Mouse (Mus musculus): Measurements from ENCODE around the gene Sugp1. TPM values are rescaled to one million over a fixed set of nuclear protein-coding genes. Genes with fewer than 3 reads are reported as not detected.
"Not testable (repeated sequence)": the region's sequence is repeated elsewhere in the genome, so short reads cannot be mapped to it uniquely, and the experiment has no call there.

The Sugp1 gene
- polyA plus RNA-seq, 1 experiment from 2014 or later, result 37.0 TPM

DNA sequence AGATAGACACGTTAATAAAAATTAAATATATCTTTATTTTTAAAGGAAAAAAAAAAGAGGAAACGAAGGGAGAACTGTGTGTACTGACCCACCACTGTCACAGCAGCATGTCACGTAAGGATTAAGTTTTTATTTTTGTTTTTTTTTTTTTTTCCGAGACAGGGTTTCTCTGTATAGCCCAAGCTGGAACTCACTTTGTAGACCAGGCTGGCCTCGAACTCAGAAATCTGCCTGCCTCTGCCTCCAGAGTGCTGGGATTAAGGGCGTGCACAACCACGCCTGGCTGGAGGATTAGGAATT, 40.8 kb upstream of the Sugp1 start:
- Histone ChIP-seq H3K4me3 (ENCODE audit: low read length) (peak overlapping the region; percentile 37), H3K4me2 (ENCODE audit: low read depth, low read length) (peak overlapping the region; percentile 53; the same call in 1 of the 2 replicates), H3K27ac (ENCODE audit: low read length) (peak overlapping the region; percentile 79), H3K9ac (ENCODE audit: low read depth, low read length) (peak overlapping the region; percentile 62; the same call in 1 of the 2 replicates)
- H3K4me1 ChIP-seq (ENCODE audit: control insufficient read depth, insufficient read depth, low read length); H3K27me3 ChIP-seq (replicated peaks; ENCODE audit: control insufficient read depth, insufficient read depth, low read length); ATAC-seq; H3K36me3 ChIP-seq (ENCODE audit: control insufficient read depth, insufficient read depth, low read length); H3K9me3 ChIP-seq (ENCODE audit: control insufficient read depth, low read length): not testable (repeated sequence)
- WGBS, result 39% methylated on average over 7 of the region's 7 CpGs

DNA sequence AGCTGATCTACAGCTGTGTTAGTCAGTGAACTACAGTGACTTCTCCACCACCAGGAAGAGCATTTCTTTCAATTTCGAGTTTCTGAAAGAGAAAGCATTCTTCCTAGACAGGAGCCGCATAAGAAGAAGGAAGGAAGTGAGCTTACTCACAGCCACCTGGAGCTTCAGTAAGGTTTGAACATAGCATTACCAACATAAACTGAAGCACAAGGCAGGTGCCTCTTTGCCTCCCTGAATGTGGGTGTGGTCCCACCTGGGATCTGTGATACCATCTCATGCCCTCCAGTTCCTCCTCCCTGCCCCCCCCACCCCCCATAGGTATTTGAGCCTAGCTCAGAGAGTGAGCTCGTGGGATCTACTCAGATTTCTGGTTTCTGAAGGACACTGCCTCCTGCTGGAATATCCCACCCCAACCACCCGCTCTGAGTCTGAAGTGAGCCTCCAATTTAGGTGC, 39.4 kb upstream of the Sugp1 start:
- Histone ChIP-seq H3K4me1 (ENCODE audit: control insufficient read depth, insufficient read depth, low read length) (peaks cover 4% of the 10 kb centered on the region; the same call in 1 of the 2 replicates), H3K36me3 (ENCODE audit: control insufficient read depth, insufficient read depth, low read length) (no peaks in the 10 kb centered on the region), H3K9me3 (ENCODE audit: control insufficient read depth, low read length) (no peaks in the 10 kb centered on the region), H3K9ac (ENCODE audit: low read depth, low read length) (no peak overlapping the region), H3K4me3 (ENCODE audit: low read length) (no peak overlapping the region), H3K4me2 (ENCODE audit: low read depth, low read length) (no peak overlapping the region), H3K27ac (ENCODE audit: low read length) (no peak overlapping the region), H3K27me3 (replicated peaks; ENCODE audit: control insufficient read depth, insufficient read depth, low read length) (no peaks in the 10 kb centered on the region)
- ATAC-seq, result no peak
- WGBS, result 62% methylated on average over 4 of the region's 4 CpGs

- Histone ChIP-seq H3K27me3 (replicated peaks; ENCODE audit: control insufficient read depth, insufficient read depth, low read length) (no peaks in the 10 kb centered on the region), H3K4me3 (ENCODE audit: low read length) (no peak overlapping the region), H3K4me1 (ENCODE audit: control insufficient read depth, insufficient read depth, low read length) (peaks cover 4% of the 10 kb centered on the region; the same call in 1 of the 2 replicates), H3K36me3 (ENCODE audit: control insufficient read depth, insufficient read depth, low read length) (no peaks in the 10 kb centered on the region), H3K4me2 (ENCODE audit: low read depth, low read length) (no peak overlapping the region), H3K9ac (ENCODE audit: low read depth, low read length) (no peak overlapping the region), H3K9me3 (ENCODE audit: control insufficient read depth, low read length) (no peaks in the 10 kb centered on the region), H3K27ac (ENCODE audit: low read length) (no peak overlapping the region)
- ATAC-seq, result no peak
Observed at GRCm38 (mm10) chr8:70004345-70004744, 38.3 kb upstream of the Sugp1 start.

- Histone ChIP-seq H3K9ac (ENCODE audit: low read depth, low read length) (no peak overlapping the region), H3K27me3 (replicated peaks; ENCODE audit: control insufficient read depth, insufficient read depth, low read length) (no peaks in the 10 kb centered on the region), H3K4me3 (ENCODE audit: low read length) (no peak overlapping the region), H3K4me1 (ENCODE audit: control insufficient read depth, insufficient read depth, low read length) (peaks cover 4% of the 10 kb centered on the region; the same call in 1 of the 2 replicates), H3K9me3 (ENCODE audit: control insufficient read depth, low read length) (no peaks in the 10 kb centered on the region), H3K36me3 (ENCODE audit: control insufficient read depth, insufficient read depth, low read length) (no peaks in the 10 kb centered on the region), H3K4me2 (ENCODE audit: low read depth, low read length) (no peak overlapping the region), H3K27ac (ENCODE audit: low read length) (no peak overlapping the region)
- no peak for ATAC-seq
- 50% methylated on average over 2 of the region's 2 CpGs for WGBS
Observed at GRCm38 (mm10) chr8:70005178-70005577, 37.4 kb upstream of the Sugp1 start.

- not testable (repeated sequence) for H3K9me3 ChIP-seq (ENCODE audit: control insufficient read depth, low read length); H3K4me2 ChIP-seq (ENCODE audit: low read depth, low read length); H3K4me1 ChIP-seq (ENCODE audit: control insufficient read depth, insufficient read depth, low read length); H3K9ac ChIP-seq (ENCODE audit: low read depth, low read length); H3K27me3 ChIP-seq (replicated peaks; ENCODE audit: control insufficient read depth, insufficient read depth, low read length); H3K27ac ChIP-seq (ENCODE audit: low read length); H3K4me3 ChIP-seq (ENCODE audit: low read length); ATAC-seq; H3K36me3 ChIP-seq (ENCODE audit: control insufficient read depth, insufficient read depth, low read length)
- 89% methylated on average over 14 of the region's 14 CpGs for WGBS
Observed at GRCm38 (mm10) chr8:70010796-70011195, 31.8 kb upstream of the Sugp1 start.

DNA sequence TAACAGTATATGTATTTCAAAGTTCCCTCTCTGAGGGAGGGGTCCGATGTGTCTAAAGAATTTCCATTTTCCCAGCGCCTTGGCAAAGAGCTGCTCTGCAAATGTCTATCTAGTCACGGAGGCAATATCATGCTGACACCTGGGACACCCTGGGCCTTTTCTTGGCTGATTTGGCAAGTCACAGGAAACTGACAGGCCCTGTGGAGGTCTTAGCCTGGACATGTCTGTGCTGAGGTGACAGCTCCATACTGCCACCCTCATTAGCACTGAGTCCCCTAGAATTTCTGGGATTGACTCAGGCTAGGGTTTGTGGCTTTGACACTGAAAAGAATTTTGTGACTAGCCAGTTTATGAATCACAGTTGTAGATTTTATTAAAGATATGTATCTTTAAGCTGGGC, 30.3 kb upstream of the Sugp1 start:
- H3K4me2 ChIP-seq (ENCODE audit: low read depth, low read length), result no peak overlapping the region
- H3K27ac ChIP-seq (ENCODE audit: low read length), result no peak overlapping the region
- H3K4me1 ChIP-seq (ENCODE audit: control insufficient read depth, insufficient read depth, low read length), result no peaks in the 10 kb centered on the region
- H3K36me3 ChIP-seq (ENCODE audit: control insufficient read depth, insufficient read depth, low read length), result no peaks in the 10 kb centered on the region
- no peak overlapping the region for H3K9ac ChIP-seq (ENCODE audit: low read depth, low read length)
- H3K4me3 ChIP-seq (ENCODE audit: low read length), result no peak overlapping the region
- WGBS, result 79% methylated on average over 3 of the region's 3 CpGs
- ATAC-seq, result no peak
- no peaks in the 10 kb centered on the region for H3K27me3 ChIP-seq (replicated peaks; ENCODE audit: control insufficient read depth, insufficient read depth, low read length)
- no peaks in the 10 kb centered on the region for H3K9me3 ChIP-seq (ENCODE audit: control insufficient read depth, low read length)

GRCm38 (mm10) chr8:70012763-70013162, 29.9 kb upstream of the Sugp1 start:
- Histone ChIP-seq H3K4me3 (ENCODE audit: low read length) (no peak overlapping the region), H3K27me3 (replicated peaks; ENCODE audit: control insufficient read depth, insufficient read depth, low read length) (no peaks in the 10 kb centered on the region), H3K4me1 (ENCODE audit: control insufficient read depth, insufficient read depth, low read length) (no peaks in the 10 kb centered on the region), H3K36me3 (ENCODE audit: control insufficient read depth, insufficient read depth, low read length) (no peaks in the 10 kb centered on the region), H3K27ac (ENCODE audit: low read length) (no peak overlapping the region), H3K9ac (ENCODE audit: low read depth, low read length) (no peak overlapping the region), H3K9me3 (ENCODE audit: control insufficient read depth, low read length) (no peaks in the 10 kb centered on the region), H3K4me2 (ENCODE audit: low read depth, low read length) (no peak overlapping the region)
- ATAC-seq, result peak; percentile 45; the same call in 1 of the 2 replicates
- WGBS, result 90% methylated on average over 1 of the region's 1 CpGs

GRCm38 (mm10) chr8:70015017-70015416, 27.6 kb upstream of the Sugp1 start:
- Histone ChIP-seq H3K9me3 (ENCODE audit: control insufficient read depth, low read length) (no peaks in the 10 kb centered on the region), H3K27ac (ENCODE audit: low read length) (no peak overlapping the region), H3K9ac (ENCODE audit: low read depth, low read length) (no peak overlapping the region), H3K4me3 (ENCODE audit: low read length) (no peak overlapping the region), H3K4me1 (ENCODE audit: control insufficient read depth, insufficient read depth, low read length) (no peaks in the 10 kb centered on the region), H3K27me3 (replicated peaks; ENCODE audit: control insufficient read depth, insufficient read depth, low read length) (no peaks in the 10 kb centered on the region), H3K4me2 (ENCODE audit: low read depth, low read length) (no peak overlapping the region), H3K36me3 (ENCODE audit: control insufficient read depth, insufficient read depth, low read length) (peaks cover 17% of the 10 kb centered on the region)
- ATAC-seq, result peak; percentile 45; the same call in 1 of the 2 replicates
- 74% methylated on average over 1 of the region's 1 CpGs for WGBS

GRCm38 (mm10) chr8:70023596-70023995, 19.0 kb upstream of the Sugp1 start:
- 80% methylated on average over 8 of the region's 8 CpGs for WGBS
- Histone ChIP-seq H3K27me3 (replicated peaks; ENCODE audit: control insufficient read depth, insufficient read depth, low read length) (no peaks in the 10 kb centered on the region), H3K36me3 (ENCODE audit: control insufficient read depth, insufficient read depth, low read length) (peaks cover 56% of the 10 kb centered on the region), H3K9ac (ENCODE audit: low read depth, low read length) (no peak overlapping the region), H3K4me2 (ENCODE audit: low read depth, low read length) (no peak overlapping the region), H3K9me3 (ENCODE audit: control insufficient read depth, low read length) (no peaks in the 10 kb centered on the region), H3K4me3 (ENCODE audit: low read length) (no peak overlapping the region), H3K4me1 (ENCODE audit: control insufficient read depth, insufficient read depth, low read length) (no peaks in the 10 kb centered on the region), H3K27ac (ENCODE audit: low read length) (no peak overlapping the region)
- ATAC-seq, result peak; percentile 31; the same call in 1 of the 2 replicates

GRCm38 (mm10) chr8:70026151-70026550, 16.5 kb upstream of the Sugp1 start:
- Histone ChIP-seq H3K4me2 (ENCODE audit: low read depth, low read length) (no peak overlapping the region), H3K4me3 (ENCODE audit: low read length) (no peak overlapping the region), H3K9me3 (ENCODE audit: control insufficient read depth, low read length) (no peaks in the 10 kb centered on the region), H3K36me3 (ENCODE audit: control insufficient read depth, insufficient read depth, low read length) (peaks cover 46% of the 10 kb centered on the region), H3K27ac (ENCODE audit: low read length) (no peak overlapping the region), H3K27me3 (replicated peaks; ENCODE audit: control insufficient read depth, insufficient read depth, low read length) (no peaks in the 10 kb centered on the region), H3K9ac (ENCODE audit: low read depth, low read length) (no peak overlapping the region), H3K4me1 (ENCODE audit: control insufficient read depth, insufficient read depth, low read length) (no peaks in the 10 kb centered on the region)
- ATAC-seq, result no peak
- 88% methylated on average over 2 of the region's 2 CpGs for WGBS
